Mouse (Mus musculus) telencephalon, adult 2 months (tissue): ENCODE measurements around the gene Lyrm9.

Experiments
- DNase-seq: peaks from one replicate; pipeline ENCODE4 v3.0.0-alpha.2; 2011; ENCODE audit warnings: low read depth, low spot score

The Lyrm9 gene

DNA sequence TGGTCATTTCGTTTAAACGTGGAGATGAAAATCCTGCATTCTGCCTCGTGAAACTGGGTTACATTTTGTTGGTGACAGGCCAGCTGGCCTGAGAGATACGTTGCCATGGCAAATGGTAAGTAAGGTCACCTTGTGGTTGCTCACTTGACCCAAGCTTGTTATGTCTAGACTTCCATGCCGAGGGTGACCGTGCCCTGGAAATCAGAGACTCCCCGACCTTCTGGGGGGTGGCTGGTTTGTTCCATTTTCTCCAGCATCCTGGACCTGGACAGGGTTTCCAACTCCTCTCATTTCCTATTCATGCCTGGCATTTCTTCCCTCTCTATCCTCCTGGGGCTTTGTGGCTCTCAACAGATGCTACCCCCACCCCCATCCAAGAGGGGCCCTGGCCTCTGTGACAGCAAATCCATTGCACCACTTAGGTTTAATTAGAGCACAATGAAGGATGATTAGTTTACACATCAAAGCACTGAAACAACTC is 11.9 kb upstream of the Lyrm9 start:
- DNase-seq: no peak

DNA sequence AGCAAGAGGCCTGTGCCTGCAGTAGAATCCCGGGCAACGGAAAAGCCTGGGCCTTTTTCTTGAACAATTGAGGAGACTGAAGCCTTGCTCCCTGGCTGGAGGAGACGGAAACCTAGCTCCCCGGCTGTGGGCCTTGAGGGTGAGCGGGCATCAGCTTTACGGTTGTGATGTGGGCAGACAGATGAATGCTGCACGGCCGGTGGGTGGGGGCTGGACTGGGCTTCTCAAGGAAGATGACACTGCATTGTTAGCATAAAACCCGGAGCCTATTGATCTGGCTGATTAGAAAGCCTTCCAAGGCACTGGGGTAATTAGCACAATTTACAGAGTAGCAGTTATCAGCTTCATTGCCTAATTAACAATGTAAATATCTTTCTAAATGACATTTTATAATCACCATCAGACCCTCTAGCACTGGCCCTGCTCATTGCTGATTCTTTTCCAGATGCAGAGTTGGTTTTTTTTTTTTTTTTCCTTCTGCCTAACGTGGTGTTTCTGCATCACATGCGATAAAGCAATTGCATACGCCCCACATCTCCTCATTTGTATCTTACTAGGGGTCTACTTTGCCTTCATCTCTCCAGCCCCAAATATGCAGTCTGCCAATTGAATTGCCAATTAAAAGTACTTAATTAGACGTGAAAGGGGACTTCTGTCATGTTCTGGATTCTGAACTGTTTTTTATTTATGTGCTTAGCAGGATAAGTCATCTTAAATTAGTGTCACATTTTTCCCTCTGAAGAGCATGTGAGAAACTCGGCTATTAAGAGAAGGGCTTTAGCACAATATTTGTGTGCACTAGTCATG is 10.2 kb upstream of the Lyrm9 start:
- DNase-seq: no peak

GRCm38 (mm10) chr11:78817311-78818022 is 8.9 kb upstream of the Lyrm9 start:
- no peak for DNase-seq

GRCm38 (mm10) chr11:78820337-78821000 is 5.9 kb upstream of the Lyrm9 start:
- DNase-seq: no peak

DNA sequence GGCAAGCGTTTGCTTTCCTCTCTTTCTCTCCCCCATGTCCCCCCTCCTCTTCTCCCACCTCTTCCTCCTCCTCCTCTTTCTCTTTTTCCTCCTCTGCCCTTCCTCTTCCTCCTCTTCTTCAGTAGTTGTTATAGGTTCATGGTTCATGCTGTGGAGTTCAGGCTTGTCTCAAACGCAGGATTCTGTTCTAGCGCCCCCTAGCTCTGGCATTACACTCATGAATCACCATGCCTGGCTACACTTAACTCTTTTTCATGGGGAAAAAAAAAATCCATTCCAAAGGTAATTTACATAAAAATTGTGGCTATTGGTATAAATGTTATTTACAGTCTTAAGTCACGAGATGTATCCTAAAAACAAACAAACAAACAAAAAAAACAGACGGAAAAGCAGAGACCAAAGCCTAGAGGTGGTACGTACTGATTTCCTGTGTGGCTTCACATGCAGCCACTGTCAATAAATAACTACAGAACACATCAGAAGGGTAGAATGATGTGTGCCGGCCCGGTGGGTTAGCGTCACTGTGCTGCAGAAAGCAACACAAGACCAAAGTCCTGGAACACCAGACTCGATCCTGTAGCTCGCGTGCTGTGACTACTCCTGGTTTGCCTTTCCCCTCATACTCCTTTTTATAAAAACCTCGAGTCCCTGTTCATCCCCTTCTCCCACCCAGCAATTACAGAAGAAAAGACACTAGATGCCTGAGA is 3.4 kb upstream of the Lyrm9 start:
- no peak for DNase-seq

DNA sequence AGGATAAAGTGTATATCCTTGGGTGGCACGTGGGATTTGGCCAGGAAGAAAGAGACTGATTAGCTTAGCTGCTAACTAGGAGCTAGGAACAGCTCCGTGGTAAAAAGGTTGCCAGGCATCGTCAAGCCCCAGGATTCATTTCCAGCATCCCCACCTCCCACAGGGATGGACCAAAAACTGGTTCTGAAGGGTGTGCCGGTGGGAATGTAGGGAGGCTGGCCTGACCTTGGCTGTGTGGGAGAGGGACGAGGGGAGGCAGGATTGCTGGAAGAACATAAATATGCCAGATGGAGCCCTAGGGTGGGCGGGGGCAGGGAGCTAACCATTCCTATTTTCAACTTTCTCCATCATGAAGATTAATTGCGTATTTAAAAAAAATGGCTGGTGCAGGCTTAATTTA is 1.2 kb downstream of the Lyrm9 start:
- no peak for DNase-seq

DNA sequence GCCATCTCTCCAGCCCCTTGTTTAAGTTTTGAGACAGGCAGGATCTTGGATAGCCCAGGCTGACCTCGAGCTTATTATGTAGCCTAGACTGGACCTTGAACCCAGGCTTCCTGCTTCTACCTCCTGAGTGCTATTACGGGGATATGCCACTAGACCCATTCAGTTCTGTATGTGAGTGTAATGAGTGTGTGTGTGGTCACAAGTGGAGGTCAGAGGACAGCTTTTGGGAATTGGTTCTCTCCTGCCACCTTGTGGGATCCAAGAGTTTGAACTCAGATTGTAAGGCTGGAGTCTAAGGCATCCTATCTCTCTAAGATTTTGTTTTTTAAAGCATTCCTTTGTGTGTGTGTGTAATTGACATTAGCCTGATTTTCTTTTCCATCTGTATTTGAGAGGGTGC is 2.0 kb downstream of the Lyrm9 start:
- no peak for DNase-seq

GRCm38 (mm10) chr11:78829373-78829772 is 3.0 kb downstream of the Lyrm9 start:
- DNase-seq: no peak

DNA sequence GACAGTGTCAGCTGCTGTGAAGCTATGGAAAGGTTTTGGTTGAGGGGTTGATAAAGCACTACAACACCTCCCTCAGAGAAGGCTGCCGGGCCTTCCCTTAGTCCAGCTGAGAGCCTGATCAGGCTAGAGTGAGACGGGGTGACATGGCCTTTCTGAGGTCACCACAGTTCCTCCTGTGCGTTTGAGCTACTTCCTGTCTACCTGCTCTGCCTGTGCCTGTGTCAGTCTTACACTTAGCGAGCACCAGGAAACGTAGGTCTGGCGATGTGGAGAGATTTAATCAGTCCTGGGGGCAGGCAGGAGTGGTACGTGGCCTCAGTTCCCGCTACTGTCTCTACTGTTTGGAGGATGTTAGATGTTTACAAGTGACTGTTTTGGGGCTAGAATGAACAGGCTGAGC is 3.8 kb downstream of the Lyrm9 start:
- no peak for DNase-seq

DNA sequence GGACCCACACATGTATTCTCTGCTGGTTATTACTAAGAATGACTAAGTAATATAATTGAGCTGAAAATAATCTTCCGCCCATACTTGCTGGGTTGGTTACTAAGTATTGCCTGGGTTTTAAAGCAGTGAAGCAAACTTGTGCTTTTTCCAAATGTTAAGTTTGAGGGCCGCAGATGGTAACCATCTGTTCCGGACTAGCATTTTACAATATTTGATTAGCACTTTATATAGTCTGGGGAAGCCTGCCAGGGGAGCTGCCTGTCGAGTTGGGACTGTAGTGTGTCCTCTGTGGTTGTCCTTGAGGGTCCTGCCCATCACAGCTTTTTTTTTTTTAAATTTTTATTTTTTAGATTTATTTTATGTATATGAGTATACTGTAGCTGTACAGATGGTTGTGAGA is 5.3 kb downstream of the Lyrm9 start:
- DNase-seq: peak; percentile 90

DNA sequence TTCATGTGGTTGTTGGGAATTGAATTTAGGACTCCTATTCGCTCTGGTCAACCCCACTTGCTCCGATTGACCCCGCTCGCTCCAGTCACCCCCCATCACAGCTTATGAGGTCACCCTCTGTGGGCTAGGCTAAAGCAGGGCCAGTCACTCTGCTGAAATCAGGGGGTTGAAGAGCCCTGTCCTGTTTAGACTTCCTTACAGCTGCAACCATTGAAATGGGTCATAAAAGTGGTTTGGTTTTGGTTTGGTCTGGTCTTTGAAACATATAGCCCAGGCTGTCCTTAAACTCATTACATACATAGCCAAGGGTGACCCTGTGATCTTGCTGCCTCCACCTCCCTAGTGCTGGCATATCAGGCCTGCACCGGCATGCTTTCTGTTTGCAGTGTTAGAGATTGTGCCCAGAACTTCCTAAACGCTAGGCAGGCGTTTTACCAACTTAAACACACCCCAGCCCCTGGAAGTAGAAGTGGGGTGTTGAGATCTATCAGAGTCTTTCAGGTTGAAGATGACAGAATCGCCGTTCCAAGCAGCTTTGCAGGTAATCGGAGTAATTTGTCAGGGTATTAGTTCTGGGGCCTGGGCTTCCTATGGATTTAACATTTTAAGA is 5.8 kb downstream of the Lyrm9 start:
- DNase-seq: no peak

DNA sequence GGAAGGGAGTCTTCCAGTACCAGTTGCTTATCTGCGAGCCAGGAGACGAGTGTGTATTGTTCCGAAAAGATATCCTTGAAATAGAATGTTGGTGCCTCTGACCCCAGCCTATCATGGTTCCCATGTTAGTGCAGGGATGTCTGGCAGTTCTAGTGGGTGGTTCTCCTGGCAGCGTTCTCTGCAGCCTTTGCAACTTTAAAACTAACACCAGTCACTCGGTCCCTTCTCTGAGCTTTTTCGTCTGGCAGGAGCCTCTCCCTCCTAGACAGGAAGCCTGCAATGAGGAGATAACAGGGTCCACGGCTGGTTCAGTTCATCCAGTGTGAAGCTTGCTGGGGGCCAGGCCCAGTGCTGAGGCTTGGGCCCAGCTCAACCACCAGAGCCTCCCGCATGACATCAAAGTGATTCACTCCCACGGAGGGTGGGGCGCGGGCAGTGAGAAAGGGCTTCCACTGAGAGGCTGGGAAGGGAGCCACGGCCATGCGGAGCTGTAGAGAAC is 6.5 kb downstream of the Lyrm9 start:
- DNase-seq: no peak

DNA sequence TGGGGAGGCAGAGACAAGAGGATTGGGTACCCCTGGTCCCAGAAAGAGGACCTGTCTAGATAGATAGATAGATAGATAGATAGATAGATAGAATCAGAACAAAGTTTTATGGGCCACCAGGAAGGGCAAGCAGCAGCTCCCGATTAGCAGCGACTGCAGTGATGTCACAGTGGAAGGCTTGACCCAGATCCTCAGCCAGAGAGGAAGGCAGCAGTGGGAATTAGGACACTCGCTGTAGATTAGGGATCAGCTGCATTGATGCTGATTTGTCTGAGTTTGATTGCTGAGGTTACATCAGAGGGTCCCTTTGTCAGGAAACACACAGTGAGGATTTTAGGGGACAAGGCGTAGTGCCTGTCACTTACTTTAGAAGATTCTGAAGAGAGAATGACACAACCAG is 10.1 kb downstream of the Lyrm9 start:
- DNase-seq: no peak

DNA sequence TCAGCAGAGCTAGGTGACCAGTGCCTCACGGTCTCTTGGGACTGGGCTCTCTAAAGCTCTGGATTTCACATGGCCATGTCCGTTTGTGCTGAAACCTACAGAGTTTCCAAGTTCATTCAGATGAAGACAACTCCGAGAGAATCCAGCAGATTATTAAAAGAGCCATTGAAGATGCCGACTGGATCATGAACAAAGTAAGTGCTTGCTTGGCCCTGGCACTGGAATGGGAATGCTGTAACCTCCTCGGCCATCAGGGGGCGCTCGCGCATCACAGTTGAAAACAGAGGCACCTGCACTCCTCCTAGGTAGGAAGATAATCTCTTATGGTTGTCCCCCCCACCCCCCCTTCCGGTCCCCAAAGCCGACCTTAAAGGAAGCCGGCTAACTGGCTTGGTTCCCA is 11.6 kb downstream of the Lyrm9 start:
- DNase-seq: no peak

GRCm38 (mm10) chr11:78839491-78839890 is 13.1 kb downstream of the Lyrm9 start:
- no peak for DNase-seq

DNA sequence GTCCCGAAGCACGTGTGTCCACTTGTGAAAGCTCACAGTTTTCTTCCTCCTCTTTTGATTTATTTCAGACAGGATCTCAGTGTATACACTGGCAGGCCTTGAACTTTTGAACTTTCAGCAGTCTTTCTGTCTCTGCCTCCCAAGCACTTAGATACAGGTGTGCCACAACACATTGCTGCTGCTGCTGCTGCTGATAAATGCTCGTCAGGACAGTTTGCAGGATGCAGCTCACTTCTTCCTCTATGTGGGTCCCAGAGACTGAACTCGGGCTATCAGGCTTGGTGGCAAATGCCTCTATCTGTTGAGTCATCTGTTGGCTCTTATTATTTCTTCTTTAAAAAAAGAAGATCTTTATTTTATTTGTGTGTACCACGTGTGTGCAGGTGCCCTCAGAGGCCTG is 13.8 kb downstream of the Lyrm9 start:
- no peak for DNase-seq

DNA sequence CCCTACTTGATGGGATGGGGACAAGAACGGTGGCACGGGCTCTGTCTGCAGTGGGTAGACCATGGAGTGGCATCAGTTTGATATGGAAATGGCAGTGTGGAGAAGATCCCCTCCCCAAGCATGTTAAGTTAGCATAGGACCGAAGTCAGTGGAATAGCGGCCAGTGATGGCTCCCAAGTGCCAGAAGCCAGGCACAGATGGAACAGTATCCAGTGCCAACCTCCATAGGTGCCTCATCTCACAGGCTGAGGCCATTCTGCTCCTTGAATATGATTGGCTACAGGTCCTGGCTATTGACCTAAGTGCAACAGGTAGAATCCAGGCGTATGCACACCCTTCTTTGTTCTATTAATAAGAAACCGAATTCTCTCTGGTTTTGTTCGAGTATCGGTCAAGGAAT is 15.6 kb downstream of the Lyrm9 start:
- DNase-seq: no peak

DNA sequence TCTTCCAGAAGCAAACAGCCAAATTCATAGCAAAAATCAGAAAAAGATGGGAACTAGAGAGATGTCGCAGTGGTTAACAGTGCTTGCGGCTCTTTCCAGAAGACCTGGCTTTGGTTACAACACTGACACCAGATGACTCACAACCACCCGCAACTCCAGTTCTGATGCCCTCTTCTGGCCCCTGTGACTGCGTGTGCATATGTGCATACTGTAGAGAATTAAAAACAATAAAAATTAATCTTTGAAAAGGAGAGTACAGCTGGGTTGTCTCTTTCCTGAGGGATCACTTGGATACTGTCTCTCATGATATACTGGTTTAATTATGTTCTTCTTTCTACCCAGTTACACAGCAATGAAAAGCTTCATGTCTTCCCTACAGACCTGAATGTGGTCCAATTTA is 20.2 kb downstream of the Lyrm9 start:
- DNase-seq: no peak

- DNase-seq: no peak
These were observed 21.8 kb downstream of the Lyrm9 start for GRCm38 (mm10) chr11:78847884-78848848.

GRCm38 (mm10) chr11:78849859-78850258 is 23.5 kb downstream of the Lyrm9 start:
- DNase-seq: no peak
